In genomic region chr13:58358629-58359303, GRCm38 (mm10) we compare ENCODE assay signal across 8 mouse cellular contexts. TPM values are rescaled to one million over a fixed set of nuclear protein-coding genes. Genes with fewer than 3 reads are reported as not detected.
DNase-seq lines count a peak whose midpoint lies in the region; ATAC-seq lines count a peak whose summit lies in the region.

Kif27 (minus strand) TSS chr13:58359122.

- DNase-seq in adrenal gland, adult (ENCODE audit: inconsistent age in 2 of 2, low spot score in 1 of 2) = peak; percentile 90 to 93
- peak; percentile 89 for DNase-seq in embryo, embryonic 10 days (ENCODE audit: low spot score)
- DNase-seq in gastrocnemius, postnatal 10 days = peak; percentile 79
- DNase-seq in hindlimb bud, embryonic 11.5 days (ENCODE audit: extremely low spot score, low read depth, low spot score) = peak; percentile 52
- peak; percentile 19 to 55 for DNase-seq in left cerebral cortex, adult 9 months (ENCODE audit: low spot score in 2 of 2)
- DNase-seq in right cerebral cortex, postnatal 10 days (ENCODE audit: low spot score in 2 of 2) = peak; percentile 60 to 73
- DNase-seq in urinary bladder, postnatal 14 days (ENCODE audit: low spot score) = peak; percentile 87

- ATAC-seq in megakaryocyte progenitor cell, adult 5-6 weeks (replicated peaks; ENCODE audit: poor library complexity) = peak; percentile 99

RNA-seq across cellular contexts. Expression of gene Kif27, which starts in this region (rescaled TPM):
- under 1 TPM; 0.33 to 0.34 TPM for total RNA-seq in gastrocnemius, postnatal 10 days (2021)
- 0.20 TPM in 1 of 2 replicates, not detected in the other for total RNA-seq in megakaryocyte progenitor cell, adult 5-6 weeks (2015)
- total RNA-seq in megakaryocyte progenitor cell, adult 5-6 weeks (2017) = not detected in 2 replicates

Comparison
In these comparisons a context has a peak if more than half of its experiments do, and no peak if none do; other contexts are left out.
1. Peak in every context shown above with its lines: DNase-seq and ATAC-seq.
2. Peak in DNase-seq in gastrocnemius, postnatal 10 days; RNA of the gene not detected or under 1 TPM.
3. Peak in ATAC-seq in megakaryocyte progenitor cell, adult 5-6 weeks; RNA of the gene not detected or under 1 TPM.
4. DNase-seq: peak in every context shown above with its lines; median percentile 92 in adrenal gland, adult; 89 in embryo, embryonic 10 days; 87 in urinary bladder, postnatal 14 days; 79 in gastrocnemius, postnatal 10 days; 66 in right cerebral cortex, postnatal 10 days; 52 in hindlimb bud, embryonic 11.5 days; 37 in left cerebral cortex, adult 9 months.